Mouse (Mus musculus) spleen, adult 2 months (tissue): ENCODE results near the gene Lpp.

Experiments used
- CTCF ChIP-seq: fragments of 200-500 bp; IDR thresholded peaks from 2 replicates; pipeline ENCODE4 v1.5.1; 2011; ENCODE audit warnings: mild to moderate bottlenecking, inconsistent platforms; ENCODE audit not compliant: insufficient read depth, insufficient read length, insufficient replicate concordance; ENCODE audit errors: extremely low read depth
- POLR2A ChIP-seq: fragments of 200-500 bp; IDR thresholded peaks from 2 replicates; pipeline ENCODE4 v1.6.1; 2011; ENCODE audit warnings: low read depth, low read length, inconsistent platforms

GRCm38 (mm10) chr16:25016261-25016836 is 623.0 kb downstream of the Lpp start:
- TF ChIP-seq CTCF (no peak), POLR2A (no peak)
